In genomic region chr2:135866421-135866820, GRCm38 (mm10) we compare ENCODE assay signal across 17 mouse cellular contexts.
A peak's percentile ranks its signal among the peaks of the same experiment; 100 is the strongest.
DNase-seq lines count a peak whose midpoint lies in the region; ATAC-seq and TF ChIP-seq lines count a peak whose summit lies in the region.
"Had no signal": no experiment of that assay in that cellular context is flagged by ENCODE, and none has a peak within 500 bp of the region (broad histone marks: within the 10 kb centered on the region; RNA-seq: fewer than 3 reads in every experiment).

No protein-coding gene starts in this region.

- H3K4me2 ChIP-seq in midbrain, embryonic 11.5 days, result no peak overlapping the region
- no peak overlapping the region for H3K4me2 ChIP-seq in midbrain, postnatal 0 days (ENCODE audit: low read depth, low read length, poor library complexity, severe bottlenecking)
- H3K4me2 ChIP-seq in neural tube, embryonic 14.5 days (ENCODE audit: low read depth, low read length), result no peak overlapping the region
- H3K4me2 ChIP-seq: forebrain, embryonic 13.5 days; heart, embryonic 15.5 days; intestine, embryonic 15.5 days had no signal

- no peaks in the 10 kb centered on the region for H3K27me3 ChIP-seq in midbrain, embryonic 11.5 days (ENCODE audit: control insufficient read depth, insufficient read depth, low read length)
- no peaks in the 10 kb centered on the region for H3K27me3 ChIP-seq in midbrain, postnatal 0 days (ENCODE audit: insufficient read depth, low read length)
- H3K27me3 ChIP-seq in neural tube, embryonic 14.5 days (ENCODE audit: control insufficient read depth, insufficient read depth, low read length), result no peaks in the 10 kb centered on the region
- H3K27me3 ChIP-seq: forebrain, embryonic 13.5 days; heart, embryonic 15.5 days; intestine, embryonic 15.5 days had no signal

- no peaks in the 10 kb centered on the region for H3K36me3 ChIP-seq in midbrain, embryonic 11.5 days (ENCODE audit: control insufficient read depth, insufficient read depth, low read length)
- H3K36me3 ChIP-seq in midbrain, postnatal 0 days (ENCODE audit: insufficient read depth, low read length), result no peaks in the 10 kb centered on the region
- H3K36me3 ChIP-seq in neural tube, embryonic 14.5 days (ENCODE audit: control insufficient read depth, insufficient read depth, low read length), result no peaks in the 10 kb centered on the region
- H3K36me3 ChIP-seq: heart, embryonic 15.5 days; intestine, embryonic 15.5 days had no signal

- no peaks in the 10 kb centered on the region for H3K9me3 ChIP-seq in midbrain, embryonic 11.5 days (ENCODE audit: control insufficient read depth, low read length)
- no peaks in the 10 kb centered on the region for H3K9me3 ChIP-seq in midbrain, postnatal 0 days (ENCODE audit: low read length)
- H3K9me3 ChIP-seq in neural tube, embryonic 14.5 days (ENCODE audit: control insufficient read depth, low read length), result no peaks in the 10 kb centered on the region
- H3K9me3 ChIP-seq: forebrain, embryonic 13.5 days; heart, embryonic 15.5 days; intestine, embryonic 15.5 days had no signal

- no peak overlapping the region for H3K9ac ChIP-seq in midbrain, embryonic 11.5 days (ENCODE audit: low read length)
- no peak overlapping the region for H3K9ac ChIP-seq in midbrain, postnatal 0 days (replicated peaks; ENCODE audit: low read length, poor library complexity, severe bottlenecking)
- H3K9ac ChIP-seq in neural tube, embryonic 14.5 days (replicated peaks; ENCODE audit: low read depth, low read length), result 0 out of 2 replicates have a peak overlapping the region, but pooled peaks have one; percentile 3
- H3K9ac ChIP-seq: forebrain, embryonic 13.5 days; heart, embryonic 15.5 days; intestine, embryonic 15.5 days; liver, embryonic 14.5 days had no signal

- H3K4me1 ChIP-seq in midbrain, embryonic 11.5 days (ENCODE audit: control insufficient read depth, insufficient read depth, low read length), result no peaks in the 10 kb centered on the region
- no peaks in the 10 kb centered on the region for H3K4me1 ChIP-seq in midbrain, postnatal 0 days (ENCODE audit: insufficient read depth, low read length)
- H3K4me1 ChIP-seq in neural tube, embryonic 14.5 days (ENCODE audit: control insufficient read depth, insufficient read depth, low read length), result no peaks in the 10 kb centered on the region
- H3K4me1 ChIP-seq: forebrain, embryonic 13.5 days had no signal

- WGBS in midbrain, embryonic 11.5 days, result 70% methylated on average over 9 of the region's 9 CpGs
- WGBS in midbrain, postnatal 0 days, result 66% methylated on average over 9 of the region's 9 CpGs
- WGBS in neural tube, embryonic 14.5 days, result 51% methylated on average over 9 of the region's 9 CpGs

- no peak overlapping the region for H3K4me3 ChIP-seq in gastrocnemius, adult 2 months
- H3K4me3 ChIP-seq in midbrain, embryonic 11.5 days (ENCODE audit: low read depth, low read length), result no peak overlapping the region
- no peak overlapping the region for H3K4me3 ChIP-seq in midbrain, postnatal 0 days (ENCODE audit: low read depth, low read length)
- no peak overlapping the region for H3K4me3 ChIP-seq in neural tube, embryonic 14.5 days (ENCODE audit: low read depth, low read length)
- H3K4me3 ChIP-seq: forebrain, embryonic 13.5 days; heart, embryonic 15.5 days; intestine, embryonic 15.5 days had no signal

- no peak for ATAC-seq in midbrain, embryonic 11.5 days (ENCODE audit: low FRiP score)
- no peak for ATAC-seq in midbrain, postnatal 0 days (ENCODE audit: low FRiP score)
- no peak for ATAC-seq in neural tube, embryonic 14.5 days (ENCODE audit: low read depth)
- ATAC-seq: forebrain, embryonic 13.5 days; intestine, embryonic 15.5 days had no signal

- DNase-seq in gastrocnemius, adult 2 months, result no peak
- no peak for DNase-seq in gastrocnemius, postnatal 4 days (ENCODE audit: low spot score in 2 of 2)
- peak; percentile 78 for DNase-seq in midbrain, embryonic 11.5 days (ENCODE audit: low spot score, missing footprints)
- no peak for DNase-seq in midbrain, postnatal 0 days (ENCODE audit: low spot score)
- DNase-seq in hindlimb bud, embryonic 11.5 days (ENCODE audit: extremely low spot score, low read depth, low spot score), result peak; percentile 67
- DNase-seq in thymus, postnatal 10 days (ENCODE audit: low spot score in 2 of 2), result no peak
- no peak for DNase-seq in Muller cell, postnatal 12 days (ENCODE audit: inconsistent ontology term)
- DNase-seq: adrenal gland, adult 2 months; cerebellum, postnatal 10 days; kidney, postnatal 14 days; layer of hippocampus, postnatal 36 days; thymus, adult 18-20 months had no signal

- TF ChIP-seq CTCF in gastrocnemius, adult 2 months (IDR thresholded peaks at IDR 0.05), result no peak
- no peak for TF ChIP-seq CTCF in midbrain, postnatal 0 days (IDR thresholded peaks at IDR 0.05)

- intact Hi-C loops in gastrocnemius, adult 2 months (cut with DNase I), result no loop called here

- peak overlapping the region; percentile 29; the same call in 1 of the 2 replicates for H3K27ac ChIP-seq in gastrocnemius, adult 2 months
- H3K27ac ChIP-seq in midbrain, embryonic 11.5 days (ENCODE audit: low read depth, low read length), result no peak overlapping the region
- H3K27ac ChIP-seq in midbrain, postnatal 0 days (ENCODE audit: low read depth, low read length), result no peak overlapping the region
- H3K27ac ChIP-seq in neural tube, embryonic 14.5 days (ENCODE audit: low read depth, low read length), result no peak overlapping the region
- H3K27ac ChIP-seq: forebrain, embryonic 13.5 days; heart, embryonic 15.5 days; intestine, embryonic 15.5 days; liver, embryonic 14.5 days had no signal

Comparison
In these comparisons a context has a peak if more than half of its experiments do, and no peak if none do; other contexts are left out.
1. DNase-seq: peak in midbrain, embryonic 11.5 days (single experiment) and hindlimb bud, embryonic 11.5 days (single experiment); none in gastrocnemius, adult 2 months (single experiment), gastrocnemius, postnatal 4 days (0 of 2), midbrain, postnatal 0 days (single experiment), thymus, postnatal 10 days (0 of 2) and Muller cell, postnatal 12 days (single experiment).